Mouse (Mus musculus): ENCODE measurements around the gene BC004004.
"Not testable (repeated sequence)": the region's sequence is repeated elsewhere in the genome, so short reads cannot be mapped to it uniquely, and the experiment has no call there.

Gene BC004004

DNA sequence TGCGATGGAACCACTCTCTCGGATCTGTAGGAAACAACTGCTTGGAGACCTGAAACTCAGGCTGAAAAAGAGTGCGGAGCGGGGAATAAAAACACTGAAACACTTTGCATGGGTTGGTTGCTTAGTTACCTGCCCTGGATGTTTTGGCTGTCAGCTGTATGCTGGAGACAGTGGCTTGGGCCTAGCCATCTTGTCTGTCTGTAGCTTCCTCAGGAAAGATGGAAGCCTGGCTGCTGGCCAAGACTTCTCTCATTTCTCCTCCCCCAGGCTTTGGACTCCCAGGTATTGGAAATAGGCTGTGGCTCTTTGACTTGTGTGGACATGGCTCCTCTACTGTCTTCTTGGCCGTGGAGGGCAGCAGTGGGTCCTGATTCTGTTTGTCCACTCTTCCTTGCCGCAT is 32.8 kb downstream of the BC004004 start:
- DNase-seq = peak; percentile 30

DNA sequence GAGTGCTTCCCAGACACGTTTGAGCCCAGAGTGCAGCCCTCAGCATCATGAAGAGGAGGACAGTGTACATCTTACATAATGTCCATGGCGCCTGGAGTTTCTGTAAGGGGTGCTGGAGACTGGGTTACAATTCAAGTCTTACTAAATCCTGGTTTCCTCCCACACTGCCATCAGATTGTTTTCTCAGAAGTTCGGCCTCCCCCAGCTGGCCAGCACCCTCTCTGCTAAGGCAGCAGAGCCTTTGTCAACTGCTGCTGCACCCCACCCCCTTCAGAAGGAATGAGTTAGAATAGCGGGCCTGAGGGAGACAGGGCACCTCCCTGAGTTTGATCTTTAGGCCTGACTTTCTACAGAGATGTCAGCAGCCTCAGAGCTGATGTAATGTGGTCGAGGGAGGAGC is 33.6 kb downstream of the BC004004 start:
- peak; percentile 36 for DNase-seq

DNA sequence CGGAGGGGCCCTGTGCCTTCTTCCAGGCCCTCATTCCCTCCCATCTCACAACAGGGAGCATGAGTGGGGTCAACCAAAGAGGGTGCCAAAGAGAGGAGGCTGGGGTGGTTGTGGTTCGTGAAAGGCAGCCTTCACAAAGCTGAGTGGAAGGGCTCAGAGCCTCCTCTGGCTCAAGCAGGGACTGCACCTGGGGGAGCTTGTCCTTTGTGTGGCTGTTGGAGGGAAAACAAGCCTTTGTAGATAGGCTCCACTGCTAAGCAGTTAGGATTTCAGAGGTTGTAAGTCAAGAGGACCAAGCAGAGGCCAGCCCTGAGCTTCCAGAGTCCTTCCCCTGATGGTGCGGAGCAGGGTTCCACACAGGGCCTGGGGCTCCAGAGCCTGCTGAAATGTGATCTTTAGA is 34.5 kb downstream of the BC004004 start:
- DNase-seq = no peak

DNA sequence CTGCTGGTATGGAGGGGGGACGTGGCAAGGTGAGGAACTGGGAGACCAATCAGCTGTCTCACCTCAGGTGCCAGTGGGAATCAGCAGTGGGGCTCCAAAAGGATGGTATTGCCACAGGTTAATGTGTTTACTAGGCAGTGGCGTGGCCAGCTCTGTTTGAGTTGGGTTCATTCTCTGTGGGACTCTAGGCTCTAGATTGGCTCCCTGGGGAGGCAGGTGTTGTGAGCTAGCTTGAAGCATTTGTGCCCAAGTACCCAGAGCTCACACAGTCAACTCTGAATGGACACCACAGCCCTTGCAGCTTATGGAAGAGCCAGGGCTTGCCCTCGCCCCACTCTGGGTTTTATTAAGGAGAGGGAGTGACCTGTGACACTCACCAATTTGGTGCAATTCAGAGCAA is 35.3 kb downstream of the BC004004 start:
- DNase-seq = no peak

DNA sequence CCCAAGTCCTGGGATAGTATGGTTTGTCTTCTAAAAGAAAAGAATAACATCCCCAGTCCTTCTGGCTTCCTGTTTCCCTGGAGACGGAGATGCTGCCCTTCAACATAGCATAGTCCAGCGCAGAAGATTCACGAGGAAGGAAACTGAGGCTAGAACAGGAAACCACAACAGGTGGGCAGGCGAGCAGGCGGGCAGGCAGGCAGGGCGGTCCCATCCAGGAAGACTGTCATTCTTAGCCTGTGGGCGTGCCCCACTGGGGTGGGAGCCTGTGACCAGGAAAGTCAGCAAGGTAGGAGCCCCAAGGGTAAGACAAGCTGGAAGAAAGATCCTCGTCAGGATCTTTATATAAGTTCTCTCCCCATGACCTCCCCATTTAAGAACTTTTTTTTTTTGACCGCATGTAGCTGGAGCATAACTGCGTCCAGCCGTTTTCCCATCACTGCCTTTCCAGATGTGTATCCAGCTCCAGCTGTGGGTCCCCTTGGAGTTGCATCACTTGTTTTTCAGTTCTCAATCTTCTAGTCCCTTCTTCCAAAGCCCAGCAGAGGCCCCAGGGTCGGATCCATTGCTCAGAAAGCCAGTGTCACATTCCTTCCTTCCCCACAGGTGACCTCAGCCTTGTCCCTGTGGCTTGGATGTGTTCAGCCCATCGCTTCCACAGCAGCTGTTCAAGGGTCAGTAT is 35.9 kb downstream of the BC004004 start:
- DNase-seq = no peak

DNA sequence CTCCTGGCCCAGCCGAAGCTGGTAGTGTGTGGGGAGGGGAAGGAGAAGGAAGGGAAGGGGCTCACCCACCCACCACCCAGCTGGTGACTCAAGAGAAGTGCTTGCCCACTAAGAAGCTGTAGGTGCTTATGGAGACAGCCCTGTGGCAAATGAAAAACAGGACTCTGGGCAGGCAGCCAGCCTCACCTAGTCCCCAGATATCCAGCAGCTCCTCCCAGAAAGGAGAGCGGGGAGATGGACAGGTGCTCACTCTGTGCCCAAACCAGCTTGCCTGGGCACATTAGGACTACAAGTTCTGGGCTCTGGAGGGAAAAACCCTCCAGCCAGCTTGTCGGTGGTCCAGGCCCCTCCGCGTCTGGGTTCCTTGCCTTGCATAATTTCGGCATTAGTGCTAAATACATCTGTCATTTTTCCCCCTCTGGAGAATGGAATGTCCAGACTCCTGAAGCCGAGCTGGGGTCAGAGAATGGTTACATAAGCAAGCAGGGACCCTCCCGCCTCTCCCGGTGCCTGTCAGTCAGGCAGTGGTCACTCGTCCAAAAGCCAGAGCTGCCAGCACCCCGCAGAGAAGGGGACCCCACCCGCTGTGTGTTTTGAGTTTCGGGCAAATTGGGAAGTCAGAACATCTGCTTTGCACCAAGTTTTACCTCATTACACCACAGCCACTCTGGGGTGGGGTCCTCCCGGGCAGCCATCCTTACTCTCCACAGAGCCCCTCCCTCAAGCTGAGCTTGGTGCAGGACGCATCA is 36.6 kb downstream of the BC004004 start:
- DNase-seq = no peak

DNA sequence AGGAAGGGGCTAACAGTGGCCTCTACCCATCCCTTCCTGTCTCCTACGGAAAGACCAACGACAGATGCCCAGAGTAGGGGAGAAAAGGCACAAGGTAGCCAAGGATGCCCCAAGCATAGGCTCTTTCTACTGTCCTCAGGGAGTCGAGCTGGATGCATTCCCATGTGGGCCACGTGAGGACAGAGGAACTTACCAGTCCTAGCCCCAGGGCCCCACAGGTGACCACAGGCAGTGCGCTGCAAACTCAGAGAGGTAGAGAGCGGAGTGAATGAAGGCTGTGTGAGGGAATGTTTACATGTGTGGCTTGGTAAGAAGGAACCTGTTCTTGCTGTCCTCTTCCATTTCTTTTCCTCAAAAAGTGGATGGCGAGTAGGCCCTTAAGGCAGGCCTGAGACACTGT is 37.3 kb downstream of the BC004004 start:
- DNase-seq = no peak

DNA sequence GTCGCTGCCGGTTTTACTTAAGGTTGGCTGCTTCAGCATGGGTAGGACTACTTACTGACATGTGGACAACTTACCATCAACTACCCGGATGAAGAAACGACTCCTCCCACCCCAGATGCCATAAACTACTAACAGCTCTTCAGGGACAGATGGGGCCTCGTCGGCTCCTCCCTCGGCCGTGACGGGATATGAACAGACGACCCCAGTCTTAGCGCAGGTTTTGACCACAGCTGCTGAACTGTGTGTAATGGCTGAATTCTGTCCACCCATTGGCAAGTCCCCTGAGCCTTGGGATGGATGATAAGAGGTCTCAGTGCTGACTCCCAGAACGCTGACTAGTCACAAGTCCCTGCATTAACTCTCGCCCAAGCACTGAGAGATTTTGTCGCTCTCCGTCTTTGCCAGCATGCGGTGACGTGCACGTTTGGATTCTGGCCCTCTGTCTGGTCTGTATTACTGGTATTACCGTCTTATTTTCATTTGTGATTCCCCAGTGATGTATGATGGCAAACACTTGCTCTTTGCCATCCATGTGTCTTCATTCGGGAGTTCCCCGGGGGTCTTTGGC is 41.6 kb downstream of the BC004004 start:
- DNase-seq = no peak

DNA sequence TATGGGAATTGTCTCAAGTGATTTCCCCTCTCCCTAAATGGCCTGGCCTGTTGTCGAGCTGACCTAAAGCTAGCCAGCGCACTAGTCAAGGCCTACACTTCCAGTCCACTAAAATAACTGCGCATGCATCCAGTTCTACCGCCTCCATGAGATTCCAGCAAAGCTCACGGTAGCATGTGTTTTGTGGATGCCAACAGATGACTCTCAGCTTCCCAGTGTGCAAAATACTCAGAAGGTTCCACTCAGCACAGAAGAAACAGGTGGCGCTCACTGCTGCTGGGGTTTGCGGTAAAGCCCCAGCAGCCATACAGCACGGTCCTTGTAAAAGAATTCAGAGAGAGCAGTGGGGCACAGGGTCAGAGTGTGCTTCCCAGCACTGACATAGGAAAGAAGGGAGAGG is 43.0 kb downstream of the BC004004 start:
- no peak for DNase-seq

DNA sequence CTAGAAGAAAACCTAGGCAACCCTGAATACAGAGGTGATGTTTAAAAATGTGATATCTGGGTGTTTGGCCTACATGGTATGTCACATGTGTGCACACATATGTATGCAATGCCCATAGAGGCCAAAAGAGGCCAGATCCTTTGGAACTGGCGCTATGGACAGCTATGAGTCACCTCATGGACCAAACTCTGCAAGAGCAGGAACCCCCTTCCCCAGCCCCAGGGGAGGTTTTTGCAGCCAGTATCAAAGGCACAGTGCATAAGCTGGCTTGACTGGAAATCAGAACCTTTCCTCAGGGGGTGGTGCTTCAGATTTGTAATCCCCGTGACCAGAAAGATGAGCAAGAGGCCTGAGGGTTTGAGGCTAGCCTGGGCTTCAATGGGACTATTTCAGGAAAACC is 43.5 kb downstream of the BC004004 start:
- DNase-seq = no peak

DNA sequence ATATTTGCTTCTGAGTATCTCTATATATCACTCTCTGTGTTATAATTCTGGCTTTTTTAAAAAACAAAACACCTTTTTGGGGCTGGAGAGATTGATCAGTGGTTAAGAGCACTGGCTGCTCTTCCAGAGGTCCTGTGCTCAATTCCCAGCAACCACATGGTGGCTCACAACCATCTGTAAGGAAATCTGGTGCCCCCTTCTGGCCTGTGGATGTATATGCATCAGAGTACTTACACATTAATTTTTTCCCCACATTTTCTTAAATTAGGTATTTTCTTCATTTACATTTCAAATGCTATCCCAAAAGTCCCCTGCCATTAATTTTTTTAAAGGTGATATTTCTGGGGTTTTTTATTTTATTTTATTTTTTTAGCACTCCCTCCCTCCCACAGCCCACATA is 44.7 kb downstream of the BC004004 start:
- no peak for DNase-seq

DNA sequence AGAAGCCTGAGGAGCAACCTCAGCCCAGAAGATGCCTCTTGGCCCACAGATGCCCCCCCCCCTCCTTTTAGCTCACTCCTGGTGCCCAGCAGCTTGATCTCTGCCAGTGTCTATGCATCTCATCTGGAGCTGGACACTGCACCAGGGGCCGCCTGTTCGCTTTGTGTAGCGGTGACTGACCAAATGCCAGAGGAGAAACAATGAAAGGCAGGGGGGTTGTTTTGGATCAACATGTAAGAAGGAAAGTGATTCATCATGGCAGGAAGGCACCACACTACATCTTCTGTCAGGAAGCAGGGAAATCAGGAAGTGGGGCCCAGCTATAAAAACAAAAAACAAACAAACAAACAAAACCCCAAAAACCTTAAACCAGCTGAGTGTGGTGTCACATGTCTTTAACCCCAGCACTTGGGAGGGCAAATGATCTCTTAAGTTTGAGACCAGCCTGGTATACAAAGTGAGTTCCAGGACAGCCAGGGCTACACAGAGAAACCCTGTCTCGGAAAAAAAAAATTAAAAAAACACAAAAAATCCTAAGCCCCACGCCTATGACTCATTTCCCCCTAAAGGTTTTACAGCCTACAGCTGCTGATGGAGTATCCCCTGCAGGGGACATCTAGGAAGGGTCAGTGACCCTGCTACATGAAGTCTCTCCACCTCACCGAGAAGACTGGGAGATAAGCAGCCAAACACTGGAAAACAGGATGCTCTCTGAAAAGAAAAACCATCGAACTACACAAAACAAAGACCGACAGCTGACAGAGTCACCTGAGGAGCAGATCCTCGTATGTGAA is 47.3 kb downstream of the BC004004 start:
- no peak for DNase-seq

DNA sequence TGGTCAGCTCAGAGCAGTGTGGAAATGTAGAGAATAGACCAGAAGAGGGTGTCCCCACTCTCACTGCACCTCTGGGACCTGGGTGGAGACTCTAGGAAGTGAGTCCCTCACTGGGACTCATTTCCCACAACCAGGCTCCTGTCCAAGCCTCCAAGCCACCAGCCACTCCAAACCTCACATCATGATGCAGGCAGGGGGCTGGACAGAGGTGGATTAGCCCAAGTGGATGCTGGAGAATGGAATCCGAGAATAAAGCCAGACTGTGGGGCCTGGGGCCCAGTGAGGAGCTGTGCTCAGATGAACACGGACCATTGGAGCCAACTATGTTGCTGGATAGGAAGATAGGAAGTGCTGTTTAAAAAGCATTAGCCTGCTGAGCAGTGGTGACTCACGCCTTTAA is 48.3 kb downstream of the BC004004 start:
- no peak for DNase-seq

DNA sequence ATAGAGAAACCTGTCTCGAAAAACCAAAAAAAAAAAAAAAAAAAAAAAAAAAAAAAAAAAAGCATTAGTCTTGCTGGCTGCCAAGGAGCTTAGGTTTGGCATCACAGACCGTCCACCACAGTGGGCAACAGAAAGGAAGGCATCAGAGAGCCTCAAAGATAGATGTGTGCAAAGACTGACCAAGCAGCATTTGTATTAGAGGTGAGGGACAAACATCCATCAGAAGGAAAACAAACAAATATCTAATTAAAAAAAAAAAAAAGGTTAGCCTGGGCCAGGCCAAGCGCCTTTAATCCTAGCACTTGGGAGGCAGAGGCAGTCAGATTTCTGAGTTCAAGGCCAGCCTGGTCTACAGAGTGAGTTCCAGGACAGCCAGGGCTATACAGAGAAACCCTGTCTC is 48.8 kb downstream of the BC004004 start, which contains the start of gene Pi16:
Gene Pi16, plus strand, starts transcription at position 301 of the 400 bp plus-strand sequence.
- not testable (repeated sequence) for DNase-seq

DNA sequence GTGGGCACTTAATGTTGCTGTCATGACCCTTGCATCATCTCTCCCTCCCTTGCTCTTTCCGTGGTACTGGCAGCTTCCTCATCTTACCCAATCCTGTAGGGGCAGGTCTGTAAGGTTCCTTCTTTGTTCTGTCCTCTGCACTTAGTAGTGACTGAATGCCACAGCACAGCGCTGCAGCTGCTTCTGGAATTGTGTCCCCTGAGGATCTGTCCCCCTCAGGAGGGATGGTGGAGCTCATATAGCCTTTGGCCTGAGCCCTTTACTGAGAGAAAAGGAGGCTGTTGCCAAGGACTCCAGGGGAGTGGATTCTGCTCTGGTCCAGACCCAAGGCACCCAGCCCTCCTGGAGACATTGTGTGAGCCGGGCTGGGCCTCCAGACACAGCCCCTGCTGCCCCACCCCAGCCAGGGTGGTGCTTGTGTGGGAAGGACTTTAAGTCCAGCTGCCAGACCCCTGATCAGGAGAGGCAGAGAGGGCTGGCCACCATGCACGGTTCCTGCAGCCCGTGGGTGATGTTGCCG is 50.2 kb downstream of the BC004004 start:
- DNase-seq = no peak

DNA sequence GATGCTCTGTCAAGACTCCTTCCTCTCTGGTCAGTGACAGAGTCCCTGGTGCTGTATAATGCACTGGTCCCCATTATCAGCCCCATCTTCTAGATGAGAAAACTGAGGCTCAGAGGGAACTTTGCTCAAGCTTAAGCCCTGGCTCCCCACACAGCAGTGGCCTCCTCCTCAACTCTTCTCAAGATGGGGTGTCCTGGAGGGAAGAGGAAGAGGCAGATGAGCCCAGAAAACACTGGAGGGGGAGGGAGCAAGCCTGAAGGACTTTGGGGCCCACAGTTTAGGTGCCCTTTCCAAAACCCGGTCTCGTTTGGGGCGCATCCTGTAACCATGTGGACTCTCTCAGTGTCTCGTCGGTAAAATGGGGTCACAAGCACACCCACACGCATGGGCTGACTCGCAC is 50.9 kb downstream of the BC004004 start:
- DNase-seq = no peak

DNA sequence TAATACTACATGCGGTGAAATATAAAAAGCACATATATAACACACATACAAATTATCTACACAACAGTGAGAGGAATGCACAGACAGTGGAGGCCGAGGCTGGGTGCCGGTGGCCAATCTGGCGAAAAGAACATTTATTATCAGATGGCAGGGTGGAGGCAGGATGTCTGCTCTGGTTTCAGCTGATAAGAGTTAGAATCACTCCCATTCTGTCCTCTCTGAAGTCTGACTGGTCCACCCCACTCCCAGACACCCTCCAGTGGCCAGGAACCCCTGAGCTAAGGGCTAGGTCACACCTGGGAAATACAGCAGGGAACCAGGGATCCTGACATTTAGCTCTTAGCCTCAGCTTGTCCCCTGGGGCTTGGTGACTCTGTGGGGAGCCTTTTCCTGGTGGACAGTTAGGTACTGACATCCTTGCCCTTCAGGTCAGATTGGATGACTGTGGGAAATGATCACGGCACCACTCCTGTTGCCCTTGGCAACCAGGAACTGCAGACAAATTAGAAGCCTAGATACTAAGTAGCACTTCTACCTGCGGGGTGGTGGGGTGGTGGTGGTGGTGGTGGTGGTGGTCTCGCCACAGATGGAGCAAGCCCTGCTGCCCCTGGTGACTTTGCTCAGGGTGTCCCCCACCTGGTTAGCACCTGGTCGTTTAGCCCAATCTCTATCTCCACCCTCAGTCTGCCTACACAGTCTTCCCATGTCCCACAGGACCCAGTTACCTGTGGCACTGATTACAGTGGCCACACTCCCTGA is 51.5 kb downstream of the BC004004 start:
- no peak for DNase-seq

DNA sequence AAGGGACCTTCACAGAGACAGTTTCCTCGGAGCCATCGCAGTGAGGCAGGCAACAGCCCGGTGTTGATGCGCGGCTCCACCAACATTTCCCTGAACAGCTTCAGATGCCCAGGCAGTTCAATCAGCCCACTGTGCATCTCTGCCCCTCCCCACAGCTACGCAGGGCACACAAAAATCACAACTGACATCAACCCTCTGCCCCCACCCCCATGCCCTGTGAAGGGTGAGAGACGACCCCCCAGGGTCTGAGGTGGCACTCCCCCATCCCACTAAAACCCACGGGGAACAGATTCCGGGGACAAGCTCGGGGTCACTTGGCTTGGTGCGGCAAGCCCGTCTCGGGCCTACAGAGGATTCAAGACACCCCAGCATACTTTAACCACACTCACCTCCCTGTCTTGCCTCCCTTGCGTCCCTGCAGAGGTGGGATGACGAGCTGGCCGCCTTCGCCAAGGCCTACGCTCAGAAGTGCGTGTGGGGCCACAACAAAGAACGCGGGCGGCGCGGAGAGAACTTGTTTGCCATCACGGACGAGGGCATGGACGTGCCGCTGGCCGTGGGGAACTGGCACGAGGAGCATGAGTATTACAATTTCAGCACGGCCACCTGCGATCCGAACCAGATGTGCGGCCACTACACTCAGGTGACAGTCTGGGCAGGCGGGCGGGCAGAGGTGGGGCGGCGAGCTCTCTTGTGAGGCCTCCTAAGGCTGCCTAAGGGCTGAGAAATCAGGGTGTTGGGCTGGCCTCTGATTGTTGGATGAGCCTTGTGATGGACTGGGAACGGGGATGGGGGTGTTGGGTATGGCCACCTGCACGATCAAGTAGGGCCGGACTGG is 53.4 kb downstream of the BC004004 start:
- DNase-seq = no peak

DNA sequence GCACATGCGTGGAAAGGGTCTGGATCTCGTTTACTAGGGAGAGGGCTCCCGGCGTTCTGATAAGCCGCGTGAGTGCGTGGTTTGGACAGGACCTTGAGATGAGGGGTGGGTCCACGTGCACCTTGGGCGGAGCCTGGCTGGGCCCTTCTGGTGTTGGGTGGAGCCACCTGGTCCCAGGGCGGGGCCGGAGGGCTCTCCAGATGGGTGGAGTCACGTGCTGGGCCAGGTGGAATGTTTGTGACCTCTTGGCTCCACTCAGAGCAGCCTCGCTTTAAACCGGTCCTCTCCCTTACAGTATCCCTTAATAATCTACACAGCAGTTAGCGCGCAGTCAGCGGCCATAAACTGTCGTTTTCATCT is 54.0 kb downstream of the BC004004 start:
- no peak for DNase-seq

DNA sequence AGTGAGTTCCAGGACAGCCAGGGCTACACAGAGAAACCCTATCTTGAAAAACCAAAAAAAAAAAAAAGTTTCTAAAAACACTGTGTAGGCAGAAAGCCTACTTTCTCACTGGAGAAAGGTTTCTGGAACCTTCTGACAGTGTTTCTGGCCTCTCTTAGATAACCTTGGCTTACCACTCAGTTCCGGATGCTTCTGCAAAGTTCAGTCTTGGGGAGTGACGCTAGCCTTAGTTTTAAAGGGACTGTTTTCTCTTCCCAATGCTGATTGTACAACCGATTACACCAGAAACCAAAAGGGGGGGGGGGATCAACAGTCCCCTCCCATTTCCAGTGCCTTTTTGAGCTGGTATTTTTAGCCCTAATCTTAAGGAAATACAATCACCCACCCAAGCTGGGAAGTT is 55.0 kb downstream of the BC004004 start:
- no peak for DNase-seq

DNA sequence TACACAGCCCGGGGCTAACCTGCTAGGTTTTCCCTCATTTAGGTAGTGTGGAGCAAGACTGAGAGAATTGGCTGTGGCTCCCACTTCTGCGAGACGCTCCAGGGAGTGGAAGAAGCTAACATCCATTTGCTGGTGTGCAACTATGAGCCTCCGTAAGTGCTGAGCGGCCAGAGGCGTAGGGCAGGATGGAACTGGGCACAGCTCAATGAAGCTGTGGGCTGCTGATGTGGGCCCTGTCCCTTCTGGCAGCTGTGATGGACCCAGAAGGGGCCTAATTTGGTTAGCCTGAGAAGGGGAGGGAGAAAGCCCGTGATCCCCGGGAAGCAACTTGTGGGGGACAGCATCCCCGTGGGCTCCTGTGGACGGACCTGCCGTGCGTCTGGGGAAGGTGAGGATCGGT is 57.2 kb downstream of the BC004004 start:
- no peak for DNase-seq

All from right cerebral cortex, adult 18-20 months (tissue).